Mouse (Mus musculus) natural killer cell, adult 2 months (primary cell): ENCODE data around the gene Kalrn.

ENCODE experiments used
- DNase-seq, 2 experiments: peaks; one replicate each; pipeline ENCODE4 v3.0.0; 2022; ENCODE audit warnings: low spot score in 2 of 2

Kalrn gene

DNA sequence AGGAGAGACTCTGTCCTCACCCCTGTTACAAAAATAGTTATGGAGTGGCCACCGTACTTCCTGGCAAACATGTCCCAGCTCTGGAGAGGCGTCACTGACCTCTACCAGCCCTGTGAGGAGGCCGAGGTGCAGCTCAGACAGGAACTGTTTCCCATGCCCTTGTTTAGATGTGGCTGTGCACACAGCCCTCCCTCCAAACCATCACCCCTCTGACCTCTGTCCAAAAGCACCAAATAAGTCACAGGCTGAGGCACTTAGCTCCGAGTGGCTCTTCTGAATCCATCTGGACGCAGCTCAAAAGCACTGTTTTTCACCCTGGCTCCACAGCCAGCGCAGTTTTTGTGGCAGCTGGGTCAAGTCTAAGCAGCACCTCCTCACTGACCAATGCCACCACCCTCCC lies 220.6 kb downstream of the Kalrn start:
- no peak for DNase-seq

DNA sequence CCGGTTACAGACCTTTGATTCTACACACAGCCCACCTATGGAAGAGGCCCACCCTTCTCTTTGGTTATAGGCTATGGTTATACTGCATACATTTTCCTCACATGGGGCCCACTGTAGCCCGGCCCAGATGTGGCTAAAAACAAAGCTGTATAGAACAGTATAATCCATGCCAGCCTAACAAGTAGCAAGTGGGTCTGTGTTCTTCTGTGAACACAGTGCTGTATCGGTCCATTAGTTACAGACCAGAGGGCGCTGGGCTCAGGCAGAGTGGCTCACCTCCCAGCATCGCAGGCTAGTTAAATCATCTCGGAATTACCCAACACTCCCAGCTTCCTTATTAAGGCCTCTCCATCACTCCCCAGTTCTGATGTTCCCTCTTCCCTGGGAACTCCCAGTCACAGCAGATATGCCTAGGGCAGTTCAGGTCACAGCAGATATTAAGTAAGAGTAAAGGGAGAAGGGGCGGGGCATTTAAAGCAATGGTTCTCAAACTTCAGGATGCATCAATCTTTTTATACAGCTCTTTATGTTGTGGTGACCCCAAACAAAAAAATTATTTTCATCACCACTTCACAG lies 221.7 kb downstream of the Kalrn start:
- no peak for DNase-seq

DNA sequence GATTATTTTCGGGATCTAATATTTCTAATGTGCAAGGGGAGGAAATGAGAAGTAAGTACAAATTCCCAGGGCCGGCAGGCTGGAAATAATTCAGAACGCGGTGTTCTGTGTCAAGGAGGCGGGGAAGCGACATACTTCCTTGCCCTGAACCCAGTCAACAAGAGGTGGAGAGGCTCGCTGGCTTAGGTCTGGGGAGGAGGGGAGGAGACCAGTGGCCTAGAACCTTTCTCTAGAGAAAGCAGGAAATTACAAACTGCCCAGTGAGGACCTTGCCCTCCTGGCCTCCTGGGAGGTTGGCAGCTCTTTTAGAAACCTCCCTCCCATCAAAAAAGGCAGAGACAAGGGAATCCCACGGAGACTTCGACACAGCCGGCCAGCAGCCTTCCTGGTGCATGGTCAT lies 225.8 kb downstream of the Kalrn start:
- DNase-seq = no peak

DNA sequence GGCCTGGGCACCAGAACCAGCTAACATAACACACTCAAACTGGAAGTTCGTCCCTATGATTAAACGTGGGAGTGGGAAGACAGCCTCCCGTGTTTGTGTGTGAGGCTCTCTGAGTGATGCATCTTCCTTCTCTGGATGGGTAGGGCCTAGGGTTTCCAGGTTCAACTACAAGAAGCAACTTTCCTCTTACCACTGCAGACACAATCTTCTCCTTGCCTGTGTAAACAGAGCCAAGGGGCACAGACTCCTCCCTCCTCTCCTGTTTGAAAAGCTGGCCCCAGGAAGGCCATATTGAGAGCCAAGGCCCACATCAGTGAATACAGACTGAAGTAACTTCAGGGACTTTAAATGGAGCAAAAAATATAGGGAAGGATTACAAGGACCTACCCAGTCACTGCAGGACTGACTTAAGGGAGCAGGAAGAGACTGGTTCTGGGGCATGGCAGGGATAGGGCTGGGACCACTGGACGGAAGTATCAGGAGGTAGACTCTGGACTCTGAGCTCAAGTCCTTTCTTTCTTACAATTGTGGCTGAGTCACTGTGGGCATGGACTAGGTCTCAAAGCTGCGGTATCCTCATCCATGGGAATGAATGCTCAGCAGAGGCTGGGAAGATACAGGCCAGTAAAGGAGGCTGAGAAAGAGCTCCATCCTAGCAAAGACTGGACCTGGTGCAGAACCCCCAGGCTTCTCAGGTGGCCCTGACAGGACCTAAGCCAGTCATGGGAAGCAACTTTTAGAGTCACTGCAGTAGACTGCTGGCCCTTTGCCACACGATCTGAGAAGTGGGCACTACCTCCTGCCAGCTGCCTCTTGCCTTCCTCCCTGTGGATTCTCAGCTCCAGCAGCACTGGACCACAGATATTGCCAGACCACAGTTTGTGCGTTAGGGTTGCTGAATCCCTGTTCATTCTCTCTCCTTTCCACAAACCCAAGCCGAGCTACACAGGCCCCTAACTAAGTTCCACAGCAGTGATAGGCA lies 228.1 kb downstream of the Kalrn start:
- DNase-seq = no peak

DNA sequence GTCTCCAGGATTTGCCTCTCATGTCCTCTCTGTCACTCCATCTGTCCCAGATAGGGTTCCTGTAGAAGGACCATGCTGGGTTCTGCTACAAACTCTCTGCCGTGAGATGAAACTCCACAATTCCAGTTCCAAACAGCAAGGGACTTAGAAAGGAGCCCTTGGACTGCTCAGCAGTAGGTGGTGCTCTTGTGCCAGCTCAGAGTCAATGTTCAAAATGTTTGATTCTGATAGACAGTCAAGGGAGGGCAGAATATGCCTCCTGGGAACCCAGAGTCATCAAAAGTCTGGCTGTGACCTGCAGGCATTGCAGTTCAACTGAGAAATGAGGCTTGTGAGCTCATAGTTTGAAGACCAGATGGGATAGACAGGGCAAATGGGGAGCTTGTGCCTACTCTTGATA lies 229.4 kb downstream of the Kalrn start:
- DNase-seq = no peak

DNA sequence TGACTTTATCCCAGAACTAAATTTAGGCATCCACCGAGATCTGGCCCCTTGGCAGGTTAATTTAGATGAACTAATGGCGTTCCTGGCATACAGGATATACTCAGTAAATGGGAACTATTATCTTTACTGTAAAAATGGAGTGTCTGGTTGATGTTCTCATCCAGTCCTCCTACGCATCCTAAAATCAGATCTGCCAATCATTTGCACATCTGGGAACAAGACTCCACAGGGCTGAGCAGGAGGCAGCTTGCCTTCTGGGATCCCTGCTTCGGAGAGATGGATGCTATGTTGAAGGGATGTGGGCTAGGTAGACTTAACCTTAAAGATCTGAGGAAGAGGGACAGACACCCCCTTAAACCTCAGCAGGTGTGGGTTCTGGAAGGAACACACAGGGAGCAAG lies 230.2 kb downstream of the Kalrn start:
- no peak for DNase-seq

DNA sequence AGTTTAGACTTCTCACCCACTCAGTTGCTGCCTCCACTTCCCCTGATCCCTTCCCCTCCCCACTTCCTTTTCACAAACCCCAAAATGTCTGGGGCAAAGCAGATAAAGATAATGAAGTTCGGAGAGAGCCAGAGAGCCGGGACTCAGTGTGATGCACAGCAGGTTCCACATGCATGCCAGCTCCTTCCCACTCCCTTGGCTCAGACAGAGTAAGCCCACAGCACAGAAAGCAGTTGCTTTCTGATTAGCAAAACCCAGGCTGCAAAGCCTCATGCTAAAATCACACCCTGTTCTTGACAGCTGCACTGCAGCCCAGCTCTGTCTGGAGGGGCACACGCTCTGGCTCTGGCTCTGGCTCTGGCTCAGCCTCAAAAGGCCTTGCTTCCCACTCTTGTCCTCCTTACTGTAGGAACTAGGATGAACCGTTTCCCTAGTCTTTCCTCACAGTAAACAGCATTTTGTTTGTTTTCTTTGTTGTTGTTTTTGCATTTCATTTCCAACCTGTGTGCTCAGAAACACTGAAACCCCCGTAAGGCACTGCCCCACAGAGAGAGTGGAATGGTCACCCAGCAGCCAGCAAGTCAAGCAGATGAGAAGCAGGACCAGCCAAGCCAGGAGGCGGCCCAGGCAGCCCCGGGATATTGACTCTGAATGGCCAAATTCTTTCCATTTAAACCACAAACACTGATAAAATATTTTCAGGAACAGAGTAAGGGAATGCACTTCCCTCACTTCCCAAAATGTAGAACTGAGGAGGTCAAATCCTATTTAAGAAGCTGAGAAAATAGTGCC lies 230.8 kb downstream of the Kalrn start:
- no peak for DNase-seq

DNA sequence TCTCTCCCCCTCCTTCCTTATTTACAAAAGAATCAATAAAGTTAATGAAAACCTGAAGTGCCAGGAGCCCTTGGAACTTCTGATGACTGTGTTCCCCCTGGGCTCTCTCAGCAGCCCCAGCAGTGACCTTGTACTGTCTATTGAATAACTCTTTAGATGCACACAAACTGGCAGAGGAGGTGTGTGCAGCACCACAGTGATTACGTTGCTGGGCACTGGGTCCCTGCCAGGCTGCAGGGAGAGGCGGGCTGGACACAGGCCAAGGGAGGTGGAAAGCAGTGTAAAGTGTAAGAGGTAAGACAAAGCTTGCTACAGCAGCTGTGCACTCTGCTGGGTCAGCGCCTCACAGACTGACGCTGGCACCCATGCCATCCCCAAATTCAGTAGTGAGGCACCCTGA lies 238.4 kb downstream of the Kalrn start:
- DNase-seq = no peak

DNA sequence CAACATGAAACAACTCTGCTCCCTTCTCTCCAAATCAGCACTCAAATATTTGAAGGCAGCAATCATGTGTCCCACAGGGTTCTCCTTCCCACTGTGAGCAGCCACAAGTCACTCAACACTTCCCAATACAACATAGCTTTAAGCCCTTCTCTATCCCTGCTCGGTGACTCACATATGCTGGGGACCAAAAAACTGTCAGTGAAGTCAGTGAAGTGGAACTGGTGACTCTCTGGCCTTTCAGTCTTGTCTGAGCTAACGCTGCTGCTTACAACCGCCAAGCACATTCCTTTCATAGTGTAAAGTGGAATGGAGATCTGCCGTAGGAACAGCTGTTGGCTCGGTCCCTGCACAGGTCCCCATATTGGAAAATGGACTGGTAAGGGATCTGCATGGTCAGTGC lies 241.7 kb downstream of the Kalrn start:
- no peak for DNase-seq

DNA sequence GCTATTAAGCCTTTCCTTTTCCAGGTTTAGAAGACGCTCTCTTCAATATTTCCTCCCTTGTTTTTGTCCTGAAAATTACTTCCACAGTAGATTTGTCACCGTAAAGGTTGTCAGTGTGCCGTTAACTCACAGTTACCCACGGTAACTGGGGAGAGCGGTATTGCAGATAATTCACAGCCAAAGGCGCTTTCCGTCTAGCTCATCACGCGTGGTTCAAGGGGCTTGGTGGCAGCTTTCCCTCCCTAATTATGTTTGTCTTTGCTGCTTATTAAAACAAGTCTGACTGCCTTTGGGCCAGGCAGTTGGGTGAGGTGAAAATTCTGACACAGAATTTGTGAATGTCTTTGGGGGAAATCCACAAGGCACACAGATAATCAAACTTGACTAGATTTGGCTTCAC lies 243.5 kb downstream of the Kalrn start:
- DNase-seq = no peak

DNA sequence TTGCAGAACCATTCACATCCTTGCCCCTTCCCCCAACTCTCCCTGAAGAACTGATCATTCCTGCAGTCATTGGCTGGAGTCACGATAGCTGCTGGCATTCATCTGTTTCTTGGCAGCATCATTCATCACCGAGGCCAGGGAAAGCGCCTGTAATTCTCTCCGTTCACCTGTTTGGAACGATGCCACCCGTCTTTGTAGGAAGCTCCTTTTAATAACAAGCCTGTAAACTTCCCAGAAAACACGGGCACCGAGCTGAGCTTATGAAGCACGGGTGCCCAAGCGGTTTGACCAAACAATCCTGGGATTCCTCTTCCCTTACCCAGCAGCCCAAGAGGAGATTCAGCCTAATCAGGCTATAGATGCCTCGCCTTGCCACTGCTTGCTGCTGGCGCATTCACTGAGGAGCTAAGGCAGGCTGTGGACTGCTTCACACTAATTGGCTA lies 243.9 kb downstream of the Kalrn start:
- no peak for DNase-seq

DNA sequence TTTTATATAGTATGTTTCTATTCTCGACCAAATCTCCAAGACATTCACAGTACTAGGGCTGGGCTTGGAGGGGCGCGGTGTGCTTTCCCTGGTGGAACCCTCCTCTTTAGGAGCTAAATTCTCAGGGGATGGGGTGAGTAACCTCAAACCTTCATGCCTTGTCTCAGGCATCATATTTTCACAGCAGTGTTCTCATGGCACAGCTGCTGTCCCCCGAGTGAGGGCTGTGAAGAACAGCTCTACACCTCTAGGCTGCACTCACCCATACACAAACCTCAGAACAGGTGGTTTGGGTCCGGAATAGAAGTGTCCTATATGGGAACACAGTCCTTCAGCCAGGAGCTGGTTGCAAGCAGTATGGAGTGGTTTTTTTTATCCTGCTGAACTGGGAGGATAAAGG lies 245.4 kb downstream of the Kalrn start:
- no peak for DNase-seq

DNA sequence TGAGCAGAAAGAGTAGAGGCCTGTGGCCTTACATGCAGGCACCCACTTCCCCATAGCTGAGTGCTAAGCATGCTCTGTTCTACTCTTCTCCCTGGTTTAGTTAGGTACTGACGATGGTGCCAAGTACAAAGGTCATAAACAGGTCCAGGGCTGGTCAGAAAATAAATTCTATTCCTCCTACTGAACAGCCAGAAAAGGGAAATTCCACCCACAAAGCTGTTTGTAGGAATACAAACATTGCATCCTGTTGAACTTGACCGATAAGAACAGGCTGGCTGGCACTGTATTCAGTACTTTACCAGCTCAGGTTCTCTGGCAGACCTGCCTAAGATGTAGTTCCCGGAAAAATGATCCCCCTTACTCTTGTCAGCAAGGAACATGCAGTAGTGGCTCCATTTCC lies 247.5 kb downstream of the Kalrn start:
- no peak for DNase-seq

DNA sequence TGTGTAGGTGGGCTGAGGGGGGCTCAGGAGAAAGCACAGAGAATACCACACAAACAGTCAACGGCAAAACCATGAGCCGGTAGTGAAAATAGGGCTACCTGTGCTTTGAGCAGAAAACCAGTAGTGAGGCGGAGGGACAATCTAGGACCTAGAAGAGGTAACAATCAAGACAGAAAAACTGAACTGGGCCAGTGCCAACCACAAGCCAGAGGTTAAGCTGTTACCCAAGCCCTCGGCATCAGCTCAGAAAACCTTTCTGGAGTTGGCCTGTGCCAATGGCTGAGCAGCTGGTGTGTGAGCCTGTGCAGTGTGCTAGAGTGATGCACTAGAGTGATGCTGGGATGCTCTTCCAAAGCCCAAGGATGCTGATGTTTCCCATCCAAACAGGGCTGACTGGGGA lies 248.2 kb downstream of the Kalrn start:
- DNase-seq = no peak

DNA sequence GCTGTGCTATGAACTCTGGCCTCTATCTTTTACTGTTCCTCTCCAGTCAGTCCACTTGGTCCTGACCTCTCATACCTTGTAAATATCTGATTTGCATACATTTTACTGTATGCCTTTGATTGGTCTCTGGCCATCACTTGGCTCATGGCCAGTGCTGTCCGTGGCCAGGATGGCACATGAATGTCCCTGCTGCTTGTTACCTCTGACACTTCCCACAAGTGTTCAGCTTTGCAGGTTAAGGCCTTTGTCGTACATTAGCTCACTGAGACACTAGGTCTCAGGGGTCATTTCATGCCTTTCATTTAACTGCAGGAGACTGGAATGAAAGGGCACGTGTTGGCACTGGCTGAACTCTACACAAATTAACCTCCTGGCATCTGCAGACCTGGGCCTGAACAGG lies 248.6 kb downstream of the Kalrn start:
- no peak for DNase-seq

DNA sequence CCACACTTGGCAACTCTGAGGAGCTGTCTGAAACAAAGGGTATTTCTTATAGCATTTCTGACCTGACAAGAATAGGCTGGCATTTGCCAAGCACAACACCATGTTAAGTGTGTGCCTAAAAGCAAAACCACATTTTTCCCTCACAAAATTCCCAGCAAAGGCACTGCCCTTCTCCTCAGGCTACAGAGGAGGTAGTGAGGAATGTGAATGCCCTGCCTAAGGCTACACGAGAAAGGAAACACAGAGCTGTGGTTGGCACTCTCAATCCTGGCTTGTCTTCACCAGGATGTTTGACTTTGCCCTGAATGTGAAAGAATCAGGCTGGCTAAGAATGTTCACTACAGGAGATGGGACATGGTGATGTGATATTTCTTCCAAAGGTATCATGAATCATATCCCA lies 249.8 kb downstream of the Kalrn start:
- no peak for DNase-seq

DNA sequence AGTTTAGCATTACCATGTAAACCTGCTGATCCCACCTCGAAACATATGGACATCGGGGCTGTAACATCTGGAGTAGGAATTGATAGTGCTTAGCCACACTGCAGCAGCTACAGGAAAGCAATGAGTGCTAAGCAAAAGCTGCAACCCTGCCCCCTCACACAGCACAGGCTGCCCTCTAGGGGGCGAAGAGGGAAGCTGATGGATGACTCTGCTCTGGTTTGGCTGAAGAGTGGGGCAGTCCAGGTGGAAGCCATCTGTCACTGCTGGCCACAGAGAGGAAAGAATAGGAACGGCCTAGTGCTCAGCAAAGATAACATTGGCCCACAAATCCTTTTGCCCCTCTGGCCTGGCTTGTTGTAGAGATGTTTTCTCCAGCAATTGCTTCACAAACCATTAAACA lies 250.8 kb downstream of the Kalrn start:
- no peak for DNase-seq

DNA sequence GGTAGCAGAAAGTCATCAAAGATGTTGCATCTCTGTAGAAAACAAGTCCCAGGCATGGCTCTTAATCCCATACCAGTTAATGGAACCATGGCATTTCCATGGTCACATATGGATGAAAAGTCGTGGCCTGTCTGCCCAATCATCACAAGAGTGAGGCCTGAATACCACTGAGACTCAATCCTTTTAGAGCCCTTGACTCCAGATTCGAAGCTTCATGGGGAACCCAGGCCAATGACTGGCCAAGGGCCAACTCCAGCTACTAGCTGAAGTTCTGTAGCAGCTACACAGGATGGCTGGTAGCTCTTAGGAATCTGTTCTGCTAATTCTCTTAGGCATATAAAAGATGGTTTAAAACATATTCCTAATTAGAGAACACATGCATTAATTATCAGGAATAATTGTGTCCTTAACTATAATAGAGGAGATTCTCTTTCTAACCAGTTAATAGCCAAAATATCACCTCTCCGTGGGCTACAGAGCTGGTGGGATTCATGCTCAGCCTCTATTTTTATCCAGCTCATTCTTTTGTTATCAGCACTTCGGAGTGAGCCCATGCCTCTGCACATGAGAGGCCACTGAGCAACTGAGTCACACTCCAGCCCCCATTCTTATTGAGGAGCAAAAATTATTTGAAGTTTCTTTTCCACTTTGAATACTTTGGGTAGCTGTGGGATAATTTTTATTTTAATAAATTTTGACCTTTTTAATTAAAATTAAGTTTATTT lies 252.1 kb downstream of the Kalrn start:
- no peak for DNase-seq

DNA sequence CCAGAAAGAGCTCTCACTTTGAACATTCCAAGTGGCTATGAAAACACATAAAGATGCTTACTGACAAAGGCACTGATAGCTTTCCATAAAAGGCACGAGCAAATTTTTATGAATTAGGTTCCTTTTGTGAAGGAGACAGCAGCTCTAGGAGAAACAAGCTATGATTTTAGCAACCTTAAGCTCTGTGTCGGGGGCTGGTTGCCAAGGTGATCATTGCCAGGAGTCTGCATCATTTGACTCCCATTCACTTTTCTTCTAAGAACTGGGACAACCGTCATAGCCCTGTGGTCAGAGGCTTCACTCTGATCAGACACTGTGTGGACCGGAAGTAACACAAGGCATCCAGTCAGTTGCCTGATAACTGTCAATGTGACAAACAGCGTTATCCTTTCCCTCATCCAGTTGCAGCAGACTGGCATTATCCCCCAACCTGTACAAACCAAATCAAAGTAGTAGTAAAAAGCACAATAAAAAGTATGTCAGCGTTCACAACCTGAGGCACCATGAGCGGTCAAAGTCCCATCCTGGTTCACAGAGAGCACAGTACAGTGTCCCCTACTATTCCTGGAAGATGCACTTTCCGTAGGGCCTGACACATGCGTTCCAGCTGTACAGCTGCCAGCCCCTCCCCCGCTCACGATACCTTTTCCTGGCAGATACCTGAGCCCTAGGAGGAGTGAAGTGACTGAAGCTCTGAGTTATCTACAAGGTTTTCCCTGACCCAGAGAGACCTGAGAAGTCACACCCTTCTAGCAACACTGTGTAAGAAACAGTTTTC lies 253.1 kb downstream of the Kalrn start:
- no peak for DNase-seq

DNA sequence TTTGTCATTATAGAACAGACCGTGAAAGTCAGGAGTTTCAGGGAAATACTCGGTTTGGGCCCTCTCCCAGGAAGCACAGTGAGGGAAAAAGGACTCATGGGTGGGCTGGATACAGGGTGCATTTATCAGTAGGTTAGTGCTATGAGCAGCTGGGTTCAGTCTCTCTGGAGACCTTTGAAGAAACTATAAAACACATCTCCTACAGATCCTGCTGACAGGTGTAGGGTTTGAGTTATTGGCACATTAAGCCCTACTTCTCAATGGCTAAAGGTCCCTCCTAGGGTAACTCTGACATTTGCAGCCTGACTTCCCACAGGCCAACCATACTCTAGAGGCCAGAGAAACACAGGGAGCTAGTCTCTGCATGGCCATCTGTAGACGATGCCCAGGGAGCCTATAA lies 256.2 kb downstream of the Kalrn start:
- no peak for DNase-seq

DNA sequence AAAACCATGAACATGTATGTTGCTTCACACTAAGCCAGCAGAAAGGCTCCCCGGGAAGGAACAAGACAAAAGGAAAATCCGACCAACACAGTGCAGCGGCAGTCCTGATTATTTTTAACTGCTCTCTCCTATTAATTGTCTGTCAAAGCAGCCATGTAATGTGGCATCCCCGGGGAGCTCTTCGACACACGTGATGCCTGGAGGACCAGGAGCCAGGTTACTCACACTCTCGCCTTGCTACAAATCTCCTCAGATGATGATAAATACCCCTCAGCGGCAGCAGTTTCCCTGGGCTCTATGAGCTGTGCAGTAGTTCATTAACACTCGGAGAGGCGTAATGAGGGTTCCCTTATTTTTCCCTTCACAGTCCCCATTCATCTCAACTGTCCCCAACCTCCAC lies 257.1 kb downstream of the Kalrn start:
- no peak for DNase-seq
